40 mouse cellular contexts compared by ENCODE assay signal in genomic region chr4:56713155-56713554, GRCm38 (mm10). TPM values are rescaled to one million over a fixed set of nuclear protein-coding genes. Genes with fewer than 3 reads are reported as not detected.
A peak's percentile ranks its signal among the peaks of the same experiment; 100 is the strongest.
DNase-seq lines count a peak whose midpoint lies in the region; ATAC-seq lines count a peak whose summit lies in the region.
"Had no signal": no experiment of that assay in that cellular context is flagged by ENCODE, and none has a peak within 500 bp of the region (broad histone marks: within the 10 kb centered on the region; RNA-seq: fewer than 3 reads in every experiment).

No protein-coding gene starts in this region.

- H3K36me3 ChIP-seq in midbrain, embryonic 15.5 days (replicated peaks) = no peaks in the 10 kb centered on the region
- no peaks in the 10 kb centered on the region for H3K36me3 ChIP-seq in forebrain, embryonic 16.5 days (ENCODE audit: control insufficient read depth, insufficient read depth)
- H3K36me3 ChIP-seq: G1E; hindbrain, embryonic 12.5 days; intestine, embryonic 15.5 days; liver, embryonic 12.5 days; neural tube, embryonic 12.5 days had no signal

- no peaks in the 10 kb centered on the region for H3K9me3 ChIP-seq in midbrain, embryonic 15.5 days
- no peaks in the 10 kb centered on the region for H3K9me3 ChIP-seq in forebrain, embryonic 16.5 days (ENCODE audit: control insufficient read depth, low read length)
- H3K9me3 ChIP-seq: forebrain, embryonic 13.5 days; G1E; hindbrain, embryonic 12.5 days; intestine, embryonic 15.5 days; liver, embryonic 12.5 days; neural tube, embryonic 12.5 days had no signal

- H3K9ac ChIP-seq in midbrain, embryonic 15.5 days = no peak overlapping the region
- no peak overlapping the region for H3K9ac ChIP-seq in forebrain, embryonic 16.5 days (replicated peaks; ENCODE audit: low read depth, low read length)
- H3K9ac ChIP-seq: forebrain, embryonic 13.5 days; hindbrain, embryonic 12.5 days; intestine, embryonic 15.5 days; liver, embryonic 12.5 days; liver, postnatal 0 days; neural tube, embryonic 12.5 days had no signal

- H3K4me2 ChIP-seq in midbrain, embryonic 15.5 days = no peak overlapping the region
- no peak overlapping the region for H3K4me2 ChIP-seq in forebrain, embryonic 16.5 days (ENCODE audit: low read length)
- H3K4me2 ChIP-seq: forebrain, embryonic 13.5 days; heart, embryonic 11.5 days; hindbrain, embryonic 12.5 days; intestine, embryonic 15.5 days; liver, embryonic 12.5 days; midbrain, embryonic 11.5 days; neural tube, embryonic 12.5 days had no signal

- H3K27ac ChIP-seq in midbrain, embryonic 15.5 days = no peak overlapping the region
- H3K27ac ChIP-seq in forebrain, embryonic 16.5 days (ENCODE audit: low read length) = no peak overlapping the region
- H3K27ac ChIP-seq: forebrain, embryonic 13.5 days; hindbrain, embryonic 12.5 days; hindbrain, postnatal 0 days; intestine, embryonic 15.5 days; kidney, postnatal 0 days; liver, embryonic 12.5 days; neural tube, embryonic 12.5 days had no signal

- H3K4me1 ChIP-seq in midbrain, embryonic 15.5 days = peaks cover 4% of the 10 kb centered on the region; the same call in 1 of the 2 replicates
- 0 out of 2 replicates have a peak, but pooled peaks cover 2% of the 10 kb centered on the region for H3K4me1 ChIP-seq in forebrain, embryonic 16.5 days (replicated peaks; ENCODE audit: control insufficient read depth, insufficient read depth, low read length)
- H3K4me1 ChIP-seq: intestine, embryonic 15.5 days; liver, embryonic 12.5 days; neural tube, embryonic 12.5 days had no signal

- H3K27me3 ChIP-seq in midbrain, embryonic 15.5 days (replicated peaks) = no peaks in the 10 kb centered on the region
- no peaks in the 10 kb centered on the region for H3K27me3 ChIP-seq in forebrain, embryonic 16.5 days (replicated peaks; ENCODE audit: control insufficient read depth, insufficient read depth, low read length)
- H3K27me3 ChIP-seq: forebrain, embryonic 13.5 days; hindbrain, embryonic 12.5 days; intestine, embryonic 15.5 days; liver, embryonic 12.5 days; neural tube, embryonic 12.5 days had no signal

- peak; percentile 78 to 81 for DNase-seq in frontal cortex, adult 2 months (ENCODE audit: extremely low spot score in 1 of 2, low spot score in 1 of 2)
- DNase-seq in frontal cortex, postnatal 14 days (ENCODE audit: low spot score in 2 of 2) = no peak
- DNase-seq in right cerebral cortex, adult 18-20 months = peak; percentile 82
- DNase-seq in right cerebral cortex, postnatal 14 days = no peak
- peak; percentile 60 to 93 for DNase-seq in left cerebral cortex, postnatal 25 days (ENCODE audit: low spot score in 2 of 2)
- peak; percentile 88 for DNase-seq in telencephalon, adult 2 months (ENCODE audit: low read depth, low spot score)
- DNase-seq: adrenal gland, postnatal 14 days; cerebellum, adult 11-12 months; cerebellum, adult 9-11 months; gastrocnemius, postnatal 36 days; heart, adult 18-20 months; heart, postnatal 36 days; kidney, adult 8-10 months; kidney, postnatal 4 days; liver, postnatal 0 days; lung, postnatal 36 days had no signal

- 81% methylated on average over 3 of the region's 3 CpGs for WGBS in midbrain, embryonic 15.5 days
- WGBS in forebrain, embryonic 16.5 days = 81% methylated on average over 3 of the region's 3 CpGs

- no peak for ATAC-seq in midbrain, embryonic 15.5 days (replicated peaks)
- no peak for ATAC-seq in forebrain, embryonic 16.5 days
- ATAC-seq: forebrain, embryonic 13.5 days; hindbrain, postnatal 0 days; intestine, embryonic 15.5 days; liver, embryonic 12.5 days; liver, postnatal 0 days had no signal

- H3K4me3 ChIP-seq in midbrain, embryonic 15.5 days = no peak overlapping the region
- H3K4me3 ChIP-seq in forebrain, embryonic 16.5 days (replicated peaks; ENCODE audit: low read length) = no peak overlapping the region
- H3K4me3 ChIP-seq: forebrain, embryonic 13.5 days; hindbrain, embryonic 12.5 days; intestine, embryonic 15.5 days; liver, embryonic 12.5 days; myocyte; neural tube, embryonic 12.5 days had no signal

- intact Hi-C loops in left cerebral cortex, postnatal 25 days (cut with DNase I) = no loop called here

RNA-seq across cellular contexts. Expression of gene Gm26657, which starts 26.7 kb away (rescaled TPM):
- polyA plus RNA-seq in frontal cortex, adult 2 months (2012; rRNA removed) = not detected in 2 replicates
- total RNA-seq in left cerebral cortex, postnatal 25 days (2021) = not detected
- polyA plus RNA-seq in midbrain, embryonic 15.5 days (2015; fragmentation: Nextera tagmentation; extraction: Ambion mirVana) = not detected in 2 replicates
- not detected in 2 replicates for polyA plus RNA-seq in forebrain, embryonic 16.5 days (2015; fragmentation: Nextera tagmentation; extraction: Ambion mirVana)
- total RNA-seq: adrenal gland, postnatal 14 days; common myeloid progenitor, adult 5-6 weeks; G1E; gastrocnemius, adult 18-20 months; gastrocnemius, postnatal 36 days; heart, adult 18-20 months; heart, postnatal 36 days; hindbrain, postnatal 0 days; layer of hippocampus, adult 8-10 months; left cerebral cortex, adult 8-10 months; megakaryocyte, adult 5-6 weeks; midbrain, postnatal 0 days had no signal
- polyA plus RNA-seq: embryonic facial prominence, embryonic 11.5 days; forebrain, embryonic 13.5 days; G1E; heart, embryonic 11.5 days; heart, embryonic 16.5 days; hindbrain, embryonic 12.5 days; hindbrain, postnatal 0 days; intestine, embryonic 15.5 days; kidney, postnatal 0 days; limb, embryonic 14.5 days; liver, embryonic 12.5 days; liver, postnatal 0 days; lung, embryonic 16.5 days; midbrain, postnatal 0 days; myocyte; neural tube, embryonic 12.5 days; stomach, embryonic 14.5 days had no signal

RNA-seq across cellular contexts. Expression of gene Actl7b, which starts 28.1 kb away (rescaled TPM):
- 0.06 and 0.11 TPM in 2 replicates for polyA plus RNA-seq in frontal cortex, adult 2 months (2012; rRNA removed)
- under 1 TPM in 1 of 2 experiments, not detected in 1; 0.32 TPM for total RNA-seq in left cerebral cortex, postnatal 25 days (2021)
- polyA plus RNA-seq in midbrain, embryonic 15.5 days (2015; fragmentation: Nextera tagmentation; extraction: Ambion mirVana) = not detected in 2 replicates
- polyA plus RNA-seq in forebrain, embryonic 16.5 days (2015; fragmentation: Nextera tagmentation; extraction: Ambion mirVana) = not detected in 2 replicates
- total RNA-seq: adrenal gland, postnatal 14 days; common myeloid progenitor, adult 5-6 weeks; G1E; gastrocnemius, adult 18-20 months; gastrocnemius, postnatal 36 days; heart, adult 18-20 months; heart, postnatal 36 days had no signal
- polyA plus RNA-seq: embryonic facial prominence, embryonic 11.5 days; forebrain, embryonic 13.5 days; heart, embryonic 11.5 days; heart, embryonic 16.5 days; hindbrain, embryonic 12.5 days; hindbrain, postnatal 0 days; intestine, embryonic 15.5 days; kidney, postnatal 0 days; liver, embryonic 12.5 days; liver, postnatal 0 days; lung, embryonic 16.5 days; midbrain, embryonic 11.5 days; midbrain, postnatal 0 days; myocyte; neural tube, embryonic 12.5 days; stomach, embryonic 14.5 days had no signal

RNA-seq across cellular contexts. Expression of gene Actl7a, which starts 30.1 kb away (rescaled TPM):
- not detected in 2 replicates for polyA plus RNA-seq in frontal cortex, adult 2 months (2012; rRNA removed)
- not detected for total RNA-seq in left cerebral cortex, postnatal 25 days (2021)
- polyA plus RNA-seq in midbrain, embryonic 15.5 days (2015; fragmentation: Nextera tagmentation; extraction: Ambion mirVana) = not detected in 2 replicates
- not detected in 2 replicates for polyA plus RNA-seq in forebrain, embryonic 16.5 days (2015; fragmentation: Nextera tagmentation; extraction: Ambion mirVana)
- total RNA-seq: adrenal gland, postnatal 14 days; common myeloid progenitor, adult 5-6 weeks; gastrocnemius, adult 18-20 months; gastrocnemius, postnatal 36 days; heart, adult 18-20 months; heart, postnatal 36 days; hindbrain, postnatal 0 days; layer of hippocampus, adult 8-10 months; left cerebral cortex, adult 8-10 months; megakaryocyte, adult 5-6 weeks; midbrain, postnatal 0 days had no signal
- polyA plus RNA-seq: embryonic facial prominence, embryonic 11.5 days; forebrain, embryonic 13.5 days; G1E; heart, embryonic 16.5 days; hindbrain, embryonic 12.5 days; hindbrain, postnatal 0 days; intestine, embryonic 15.5 days; kidney, postnatal 0 days; limb, embryonic 14.5 days; liver, embryonic 12.5 days; liver, postnatal 0 days; lung, embryonic 16.5 days; midbrain, postnatal 0 days; myocyte; neural tube, embryonic 12.5 days; stomach, embryonic 14.5 days had no signal

Comparison
In these comparisons a context has a peak if more than half of its experiments do, and no peak if none do; other contexts are left out.
1. DNase-seq: peak in frontal cortex, adult 2 months (2 of 2), right cerebral cortex, adult 18-20 months (single experiment), left cerebral cortex, postnatal 25 days (2 of 2) and telencephalon, adult 2 months (single experiment); none in frontal cortex, postnatal 14 days (0 of 2) and right cerebral cortex, postnatal 14 days (single experiment).